Mouse (Mus musculus) CD4-positive, CD25-positive, alpha-beta regulatory T cell, adult 2 months (primary cell): ENCODE measurements at regions not wholly inside any gene's neighbourhood (a gene's known extent, or its start where the extent isn't known, plus 50 kb on each side); places are given as distances from the start of the nearest gene placed in this dataset.

ENCODE experiments used
- DNase-seq: peaks from one replicate; pipeline ENCODE4 v3.0.0-alpha.2; 2012; ENCODE audit warnings: low read depth, low spot score

GRCm38 (mm10) chr7:39866674-39867428, 349.3 kb downstream of the Zfp619 start:
- no peak for DNase-seq

GRCm38 (mm10) chr7:39867451-39867850, 349.9 kb downstream of the Zfp619 start:
- DNase-seq: no peak

GRCm38 (mm10) chr7:39882113-39882512, 364.5 kb downstream of the Zfp619 start:
- DNase-seq: no peak

GRCm38 (mm10) chr7:39894208-39894896, 376.8 kb downstream of the Zfp619 start:
- no peak for DNase-seq

- no peak for DNase-seq
Measured at GRCm38 (mm10) chr7:39896918-39897317, 379.4 kb downstream of the Zfp619 start.

GRCm38 (mm10) chr7:39898268-39898667, 380.7 kb downstream of the Zfp619 start:
- no peak for DNase-seq

GRCm38 (mm10) chr7:39933946-39934345, 416.4 kb downstream of the Zfp619 start:
- DNase-seq: no peak

- DNase-seq: no peak
Measured at GRCm38 (mm10) chr7:39937262-39937661, 419.7 kb downstream of the Zfp619 start.

- DNase-seq: no peak
Measured at GRCm38 (mm10) chr7:39942262-39942900, 424.8 kb downstream of the Zfp619 start.

- DNase-seq: no peak
Measured at GRCm38 (mm10) chr7:39954110-39954509, 436.5 kb downstream of the Zfp619 start.

GRCm38 (mm10) chr7:39954931-39955330, 437.4 kb downstream of the Zfp619 start:
- DNase-seq: no peak

- no peak for DNase-seq
Measured at GRCm38 (mm10) chr7:39978121-39978520, 460.6 kb downstream of the Zfp619 start.

- no peak for DNase-seq
Measured at GRCm38 (mm10) chr7:39981647-39982046, 464.1 kb downstream of the Zfp619 start.
